Mouse (Mus musculus): ENCODE data around the gene Hyal3.

Hyal3 gene

GRCm38 (mm10) chr9:107580501-107581317, at the start of gene Hyal3:
Gene Hyal3 (plus strand): TSS chr9:107580818.
- DNase-seq (ENCODE audit: low spot score) = peak; percentile 83

- DNase-seq (ENCODE audit: low spot score) = peak; percentile 96
Observed at GRCm38 (mm10) chr9:107533791-107534407, 46.7 kb upstream of the Hyal3 start, which contains the start of gene Tmem115. Gene Tmem115 (plus strand): TSS chr9:107533945.

DNA sequence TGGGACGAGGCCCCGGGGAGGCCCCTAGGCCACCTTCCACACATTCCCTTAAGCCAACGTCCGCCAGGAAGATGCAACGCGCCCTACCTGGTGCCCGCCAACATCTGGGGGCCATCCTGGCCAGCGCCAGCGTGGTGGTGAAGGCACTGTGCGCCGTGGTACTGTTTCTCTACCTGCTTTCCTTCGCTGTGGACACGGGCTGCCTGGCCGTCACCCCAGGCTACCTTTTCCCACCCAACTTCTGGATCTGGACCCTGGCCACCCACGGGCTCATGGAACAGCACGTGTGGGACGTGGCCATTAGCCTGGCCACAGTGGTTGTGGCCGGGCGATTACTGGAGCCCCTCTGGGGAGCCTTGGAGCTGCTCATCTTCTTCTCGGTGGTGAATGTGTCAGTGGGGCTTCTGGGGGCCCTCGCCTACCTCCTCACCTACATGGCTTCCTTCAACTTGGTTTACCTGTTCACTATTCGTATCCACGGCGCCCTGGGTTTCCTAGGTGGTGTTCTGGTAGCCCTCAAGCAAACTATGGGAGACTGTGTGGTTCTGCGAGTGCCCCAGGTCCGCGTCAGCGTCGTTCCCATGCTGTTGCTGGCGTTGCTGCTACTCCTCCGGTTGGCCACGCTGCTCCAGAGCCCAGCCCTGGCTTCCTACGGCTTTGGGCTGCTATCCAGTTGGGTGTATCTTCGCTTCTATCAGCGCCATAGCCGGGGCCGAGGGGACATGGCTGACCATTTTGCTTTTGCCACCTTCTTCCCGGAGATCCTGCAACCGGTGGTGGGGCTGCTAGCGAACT, 46.0 kb upstream of the Hyal3 start:
- no peak for DNase-seq (ENCODE audit: low spot score)

DNA sequence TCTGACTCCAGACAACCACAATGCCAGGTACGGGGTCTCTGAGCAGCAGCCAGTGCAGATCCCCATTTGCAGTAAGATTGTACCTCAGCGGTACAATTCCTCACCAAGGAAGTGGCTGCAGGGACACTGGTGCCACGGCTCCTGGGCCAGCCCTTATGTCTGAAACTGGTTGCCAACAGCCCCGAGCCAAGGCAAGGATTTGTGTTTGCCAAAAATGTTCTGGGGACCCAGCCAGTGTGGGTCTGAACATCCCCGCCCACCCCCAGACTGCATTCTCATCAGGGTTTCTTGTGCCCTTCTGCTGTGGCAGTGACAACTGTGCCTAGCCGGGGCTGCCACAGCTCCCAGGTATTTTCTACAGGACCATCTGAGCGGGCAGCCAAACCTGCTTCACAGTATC, 42.4 kb upstream of the Hyal3 start:
- DNase-seq (ENCODE audit: low spot score) = no peak

DNA sequence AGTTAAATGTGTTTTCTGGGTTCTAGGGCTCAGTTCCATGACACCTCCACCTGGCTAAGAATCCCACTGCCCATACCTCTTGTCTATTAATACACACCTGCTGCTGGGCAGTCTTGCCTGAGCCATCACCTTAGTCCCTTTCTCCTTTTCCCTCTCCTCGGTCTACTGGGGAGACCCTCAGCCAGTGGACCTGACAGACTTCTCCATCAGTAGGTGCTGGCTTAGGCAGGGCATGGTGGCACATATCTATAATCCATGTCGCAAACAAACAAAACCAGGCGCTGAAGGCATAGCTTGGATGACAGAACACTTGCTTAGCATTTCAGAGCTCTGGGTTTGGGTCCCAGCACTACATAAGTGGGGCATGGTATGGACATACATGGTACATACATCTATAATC, 41.9 kb upstream of the Hyal3 start:
- DNase-seq (ENCODE audit: low spot score) = no peak

DNA sequence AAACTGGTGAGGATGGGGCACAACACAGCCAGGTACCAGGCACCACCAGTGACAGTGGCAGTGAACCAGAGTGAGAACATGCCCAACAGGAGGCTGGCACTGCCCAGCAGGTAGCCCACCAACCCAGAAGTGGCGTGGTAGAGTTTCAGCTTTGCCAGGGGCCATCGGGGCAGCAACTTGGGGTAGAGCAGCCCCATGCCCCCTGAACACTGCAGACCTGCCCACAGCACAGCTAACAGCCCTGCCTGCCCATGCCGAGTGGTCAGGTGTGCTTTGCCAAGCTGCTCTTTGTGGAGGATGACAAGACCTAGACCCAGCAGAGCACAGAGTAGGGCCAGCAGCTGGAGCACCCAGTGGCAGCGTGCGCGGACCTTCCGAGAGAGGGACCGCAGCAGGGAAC, 40.7 kb upstream of the Hyal3 start:
- DNase-seq (ENCODE audit: low spot score) = no peak

DNA sequence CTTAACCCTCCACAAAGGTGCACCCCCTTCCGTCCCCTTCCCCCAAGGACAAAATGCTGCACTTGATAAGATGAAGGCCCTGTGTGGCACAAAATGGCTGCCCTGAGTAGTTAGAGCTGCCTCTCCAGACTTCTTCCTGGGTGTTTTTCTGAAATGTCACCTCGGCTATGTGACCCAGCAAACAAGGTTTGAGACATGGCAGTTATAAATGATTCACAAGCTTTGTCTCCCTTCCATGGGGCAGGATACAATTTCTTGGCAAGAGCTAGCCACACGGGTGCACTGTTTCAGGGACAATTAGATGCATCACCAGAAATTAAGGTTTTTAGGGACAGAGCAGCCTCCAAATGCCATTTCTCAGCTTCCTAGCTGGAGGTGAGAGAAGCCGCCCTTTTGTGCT, 40.2 kb upstream of the Hyal3 start:
- no peak for DNase-seq (ENCODE audit: low spot score)

- no peak for DNase-seq (ENCODE audit: low spot score)
Observed at GRCm38 (mm10) chr9:107541005-107541404, 39.6 kb upstream of the Hyal3 start.

- DNase-seq (ENCODE audit: low spot score) = peak; percentile 95
Observed at GRCm38 (mm10) chr9:107541474-107542351, 38.9 kb upstream of the Hyal3 start, which contains the start of the genes Cyb561d2 and Nprl2. Gene Cyb561d2 (minus strand): TSS chr9:107542193. Gene Nprl2 (plus strand): TSS chr9:107542226.

GRCm38 (mm10) chr9:107542352-107542686, 38.3 kb upstream of the Hyal3 start:
- no peak for DNase-seq (ENCODE audit: low spot score)

DNA sequence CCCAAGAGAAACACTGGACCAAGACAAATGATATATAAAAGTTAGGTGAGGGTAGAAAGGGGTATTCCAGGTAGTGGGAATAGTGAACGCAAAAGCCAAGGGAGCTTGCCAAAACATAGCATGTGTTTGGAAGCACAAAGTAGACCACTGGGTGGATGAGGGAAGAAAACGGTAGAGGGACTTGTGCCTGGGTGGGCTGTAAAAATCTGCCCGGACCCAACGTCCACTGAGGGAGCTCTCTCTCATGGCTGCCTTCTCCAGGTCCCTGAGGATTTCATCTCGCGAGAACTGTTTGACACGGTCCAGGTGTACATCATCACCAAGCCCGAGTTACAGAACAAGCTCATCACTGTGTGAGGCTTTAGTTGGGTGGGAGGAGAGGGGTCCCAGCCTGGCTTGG, 37.9 kb upstream of the Hyal3 start:
- DNase-seq (ENCODE audit: low spot score) = peak; percentile 35

DNA sequence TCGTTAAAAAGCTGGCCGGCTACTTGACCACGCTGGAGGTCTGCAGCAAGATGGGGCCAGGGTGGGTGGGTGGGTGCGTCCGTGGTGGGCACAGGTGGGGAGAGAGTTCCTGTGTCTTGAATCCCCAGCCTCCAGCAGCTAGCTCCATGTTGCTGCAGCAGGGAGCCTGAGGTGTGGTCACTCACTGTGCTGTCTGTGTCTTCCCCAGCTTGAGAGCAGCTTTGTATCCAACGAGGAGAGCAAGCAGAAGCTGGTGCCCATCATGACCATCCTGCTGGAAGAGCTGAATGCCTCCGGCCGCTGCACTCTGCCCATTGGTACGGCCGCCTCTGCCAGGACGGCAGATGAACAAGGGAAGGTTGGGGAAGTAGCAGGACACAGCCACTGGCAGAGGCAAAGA, 37.3 kb upstream of the Hyal3 start:
- no peak for DNase-seq (ENCODE audit: low spot score)

- no peak for DNase-seq (ENCODE audit: low spot score)
Observed at GRCm38 (mm10) chr9:107544196-107544700, 36.4 kb upstream of the Hyal3 start.

GRCm38 (mm10) chr9:107544729-107545128, 35.9 kb upstream of the Hyal3 start:
- DNase-seq (ENCODE audit: low spot score) = no peak

GRCm38 (mm10) chr9:107545199-107545598, 35.4 kb upstream of the Hyal3 start:
- no peak for DNase-seq (ENCODE audit: low spot score)

GRCm38 (mm10) chr9:107545602-107546001, 35.0 kb upstream of the Hyal3 start:
- DNase-seq (ENCODE audit: low spot score) = peak; percentile 77

DNA sequence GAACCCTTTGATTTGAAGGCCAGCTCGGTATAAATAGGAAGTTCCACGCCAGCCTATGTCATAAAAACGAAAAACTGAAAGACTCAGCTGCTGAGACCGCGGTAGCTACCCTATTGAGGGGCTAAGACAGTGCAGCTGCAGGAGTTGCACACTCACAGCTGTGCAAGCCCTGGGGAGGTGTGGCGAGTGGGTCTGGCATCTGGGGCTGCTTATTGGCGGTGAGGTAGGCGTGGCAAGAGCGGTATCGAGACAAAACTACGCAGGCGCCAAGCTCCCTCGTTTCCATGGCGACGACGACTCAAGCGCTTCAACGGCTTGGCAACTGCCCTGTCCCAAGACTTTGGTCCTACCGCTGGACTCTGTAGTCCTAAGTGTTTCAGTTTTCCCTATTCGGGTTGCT, 33.6 kb upstream of the Hyal3 start, which contains the start of gene Zmynd10:
TSS of gene Zmynd10 (plus strand) at position 273 of the 400 bp plus-strand sequence.
- DNase-seq (ENCODE audit: low spot score) = peak; percentile 93

GRCm38 (mm10) chr9:107547957-107548356, 32.7 kb upstream of the Hyal3 start:
- no peak for DNase-seq (ENCODE audit: low spot score)

DNA sequence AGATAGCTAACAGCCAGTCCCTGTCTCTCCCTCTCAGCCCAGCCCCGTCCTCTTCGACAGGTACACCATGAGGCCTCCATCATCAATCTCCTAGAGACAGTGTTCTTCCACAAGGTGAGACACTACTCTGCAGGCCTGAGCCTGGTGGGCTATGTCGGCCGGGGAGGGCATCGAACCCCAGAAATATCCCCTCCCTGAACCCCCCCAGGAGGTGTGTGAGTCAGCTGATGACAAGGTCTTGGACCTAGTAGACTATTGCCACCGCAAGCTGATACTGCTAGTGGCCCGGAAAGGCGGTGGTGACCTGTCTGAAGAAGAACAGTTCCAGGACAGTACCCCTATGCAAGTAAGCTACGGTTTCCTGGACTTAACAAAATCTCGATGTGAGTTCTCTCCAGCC, 31.8 kb upstream of the Hyal3 start:
- DNase-seq (ENCODE audit: low spot score) = no peak

- DNase-seq (ENCODE audit: low spot score) = no peak
Observed at GRCm38 (mm10) chr9:107549297-107550074, 31.1 kb upstream of the Hyal3 start.

Measured in MN1 (cell line).